Mouse (Mus musculus) liver, embryonic 15.5 days (tissue): ENCODE measurements at regions not wholly inside any gene's neighbourhood (a gene's known extent, or its start where the extent isn't known, plus 50 kb on each side); places are given as distances from the start of the nearest gene placed in this dataset.

ENCODE experiments used
- ATAC-seq: fragments of 200-750 bp; cut with Nextera tagmentation; 2 replicates; pipeline ENCODE4 v1.8.0; 2017; ENCODE audit warnings: moderate number of reproducible peaks, mild to moderate bottlenecking, moderate library complexity; ENCODE audit not compliant: insufficient read depth
- H3K27ac ChIP-seq: fragments of 300-500 bp; sonication (generic); replicated peaks from 2 replicates; pipeline ENCODE4 v1.5.1; 2015; ENCODE audit warnings: mild to moderate bottlenecking, inconsistent platforms
- H3K27me3 ChIP-seq: fragments of 300-500 bp; sonication (generic); 2 replicates; pipeline ENCODE4 v1.6.1; 2015; ENCODE audit warnings: mild to moderate bottlenecking, inconsistent platforms
- H3K36me3 ChIP-seq: fragments of 300-500 bp; sonication (generic); replicated peaks from 2 replicates; pipeline ENCODE4 v1.6.1; 2015; ENCODE audit warnings: moderate library complexity, mild to moderate bottlenecking, inconsistent platforms
- H3K4me1 ChIP-seq: fragments of 300-500 bp; sonication (generic); replicated peaks from 2 replicates; pipeline ENCODE4 v1.6.1; 2015; ENCODE audit warnings: inconsistent platforms
- H3K4me2 ChIP-seq: fragments of 300-500 bp; sonication (generic); 2 replicates; pipeline ENCODE4 v1.6.1; 2015; ENCODE audit warnings: moderate library complexity, mild to moderate bottlenecking, inconsistent platforms
- H3K4me3 ChIP-seq: fragments of 300-500 bp; sonication (generic); replicated peaks from 2 replicates; pipeline ENCODE4 v1.5.1; 2015; ENCODE audit warnings: mild to moderate bottlenecking, inconsistent platforms
- H3K9ac ChIP-seq: fragments of 300-500 bp; sonication (generic); 2 replicates; pipeline ENCODE4 v1.6.1; 2015; ENCODE audit warnings: moderate library complexity, mild to moderate bottlenecking, inconsistent platforms
- H3K9me3 ChIP-seq: fragments of 300-500 bp; sonication (generic); replicated peaks from 2 replicates; pipeline ENCODE4 v1.6.1; 2016; ENCODE audit warnings: inconsistent platforms
- whole genome bisulfite sequencing: fragments of 180-500 bp; shearing (Covaris S2); methylation state at CpG from one replicate; pipeline ENCODE4 v1.1.7; 2015; ENCODE audit warnings: mixed read lengths; ENCODE audit not compliant: insufficient replicate concordance; 5-methylcytosine and 5-hydroxymethylcytosine counted together

DNA sequence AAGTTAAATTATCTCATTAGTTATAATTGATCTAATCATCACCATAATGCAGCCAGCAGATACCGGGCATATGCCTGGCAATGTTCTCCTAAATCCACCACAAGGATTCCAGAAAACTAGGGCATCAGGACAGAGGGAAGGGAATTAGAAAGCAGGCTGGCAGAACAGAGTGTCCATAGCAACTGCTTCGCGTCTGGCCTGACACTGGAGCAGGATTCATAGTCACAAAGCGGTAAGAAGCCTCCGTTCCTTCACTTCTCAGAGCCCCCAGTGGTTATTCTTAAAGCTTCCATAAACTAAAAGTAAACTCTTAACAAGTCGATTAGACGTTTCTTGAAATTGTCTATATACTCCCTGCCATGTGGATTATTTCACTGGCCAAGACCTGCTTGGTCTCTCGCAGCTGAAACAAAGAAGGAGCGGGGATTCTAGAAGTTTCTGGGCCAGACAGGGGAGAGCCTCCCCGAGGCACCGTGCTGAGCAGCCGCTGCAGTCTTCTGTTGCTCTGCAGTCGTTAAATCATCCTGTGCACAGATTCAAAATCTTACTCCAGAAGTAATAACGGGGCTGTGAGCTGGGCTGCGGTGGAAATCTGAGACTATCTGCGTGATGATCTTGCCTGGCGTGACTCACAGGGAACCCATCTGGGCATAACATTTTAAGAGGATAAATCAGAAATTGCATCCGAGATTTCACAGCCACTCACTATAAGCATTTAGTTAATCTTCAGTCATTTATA, 144.2 kb upstream of the Map3k7 start:
- Histone ChIP-seq H3K9ac (no peak overlapping the region), H3K4me3 (no peak overlapping the region), H3K27me3 (no peaks in the 10 kb centered on the region), H3K4me2 (no peak overlapping the region), H3K9me3 (no peaks in the 10 kb centered on the region), H3K36me3 (no peaks in the 10 kb centered on the region), H3K27ac (no peak overlapping the region), H3K4me1 (no peaks in the 10 kb centered on the region)
- no peak for ATAC-seq
- 71% methylated on average over 18 of the region's 18 CpGs for WGBS

DNA sequence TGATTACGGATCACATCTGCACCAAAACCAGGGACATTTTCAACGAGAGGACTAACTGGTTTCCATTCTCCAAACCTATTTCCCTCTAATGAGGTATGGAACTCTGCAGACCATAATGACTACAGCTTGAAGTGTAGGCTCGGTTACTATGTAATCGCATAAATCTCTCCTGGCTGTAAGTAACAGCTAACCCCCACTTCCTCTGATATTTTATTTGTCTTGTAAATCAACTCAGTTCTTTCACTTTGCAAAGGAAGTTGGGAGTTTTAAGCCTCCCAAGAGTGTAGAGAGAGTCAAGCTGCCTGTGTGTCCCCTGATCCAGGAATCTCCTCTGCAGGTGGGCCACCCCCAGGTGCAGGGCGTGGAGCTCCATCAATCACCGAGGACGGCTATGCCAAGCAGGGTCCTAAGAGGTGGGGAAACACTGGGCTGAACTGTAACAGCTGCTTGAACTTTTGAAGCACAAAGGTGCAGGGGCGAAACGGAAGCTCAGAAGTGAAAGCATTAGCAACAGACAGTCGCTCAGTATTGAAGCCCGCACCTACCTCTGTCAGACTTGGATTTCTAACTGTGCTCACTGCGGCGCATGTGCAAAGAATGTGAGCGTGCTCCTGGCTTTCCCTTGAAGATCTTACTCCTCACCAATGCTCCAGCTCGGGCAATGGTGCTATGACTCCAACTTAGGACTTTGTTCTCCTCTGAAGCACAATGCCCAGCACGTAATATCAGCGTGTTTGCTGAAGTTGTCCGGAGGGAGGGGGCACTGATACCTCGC, 140.1 kb upstream of the Map3k7 start:
- no peak for ATAC-seq
- Histone ChIP-seq H3K4me1 (no peaks in the 10 kb centered on the region), H3K9ac (no peak overlapping the region), H3K36me3 (no peaks in the 10 kb centered on the region), H3K4me3 (no peak overlapping the region), H3K27me3 (no peaks in the 10 kb centered on the region), H3K27ac (no peak overlapping the region), H3K9me3 (no peaks in the 10 kb centered on the region), H3K4me2 (peak overlapping the region; percentile 21)
- WGBS, result 50% methylated on average over 19 of the region's 19 CpGs

DNA sequence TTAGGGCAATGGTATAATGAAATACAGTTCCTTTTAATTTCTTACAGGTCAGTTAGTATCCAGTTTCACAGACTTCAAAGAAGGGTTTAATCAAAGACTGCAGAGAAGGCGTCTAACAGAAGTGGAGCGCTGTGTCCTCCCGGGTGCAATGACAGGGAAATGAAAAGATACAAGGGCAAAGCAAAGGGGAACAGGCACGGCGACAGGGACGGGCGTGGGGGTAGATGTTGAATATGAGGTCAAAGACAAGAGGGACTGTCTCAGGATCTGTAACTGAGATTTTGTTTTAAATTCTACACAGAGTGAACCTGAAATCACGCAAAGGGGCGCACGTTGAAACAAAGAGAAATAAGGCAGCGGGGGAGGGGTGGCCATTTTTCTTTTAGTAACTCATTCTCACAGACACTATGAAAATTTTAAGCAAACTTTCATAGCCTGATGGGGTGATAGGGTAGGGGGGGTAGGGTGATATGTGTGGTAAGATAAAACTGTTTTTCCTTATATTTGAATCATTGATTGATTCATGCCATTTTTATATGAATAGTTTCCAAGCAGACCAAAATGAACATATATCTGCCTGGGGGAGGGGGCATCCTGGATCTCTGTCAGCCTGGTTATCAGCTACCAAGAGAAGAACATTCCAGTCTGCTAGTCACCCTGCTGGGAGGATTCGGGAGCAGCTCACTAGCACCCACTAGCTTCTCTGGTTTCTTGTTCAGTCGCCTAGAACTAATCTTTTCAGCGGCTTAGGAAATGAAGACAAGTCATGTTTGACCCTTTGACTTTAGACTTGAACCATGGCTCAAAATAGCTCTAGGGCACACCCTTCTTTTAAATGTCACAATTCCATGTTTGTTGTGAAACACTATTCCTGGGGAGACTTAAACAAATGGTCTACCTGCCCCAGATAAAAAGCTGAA, 139.1 kb upstream of the Map3k7 start:
- no peaks in the 10 kb centered on the region for H3K9me3 ChIP-seq
- no peak overlapping the region for H3K4me3 ChIP-seq
- 59% methylated on average over 14 of the region's 14 CpGs for WGBS
- H3K4me1 ChIP-seq, result no peaks in the 10 kb centered on the region
- ATAC-seq, result no peak
- H3K27me3 ChIP-seq, result no peaks in the 10 kb centered on the region
- no peak overlapping the region for H3K9ac ChIP-seq
- H3K4me2 ChIP-seq, result no peak overlapping the region
- no peak overlapping the region for H3K27ac ChIP-seq
- no peaks in the 10 kb centered on the region for H3K36me3 ChIP-seq

DNA sequence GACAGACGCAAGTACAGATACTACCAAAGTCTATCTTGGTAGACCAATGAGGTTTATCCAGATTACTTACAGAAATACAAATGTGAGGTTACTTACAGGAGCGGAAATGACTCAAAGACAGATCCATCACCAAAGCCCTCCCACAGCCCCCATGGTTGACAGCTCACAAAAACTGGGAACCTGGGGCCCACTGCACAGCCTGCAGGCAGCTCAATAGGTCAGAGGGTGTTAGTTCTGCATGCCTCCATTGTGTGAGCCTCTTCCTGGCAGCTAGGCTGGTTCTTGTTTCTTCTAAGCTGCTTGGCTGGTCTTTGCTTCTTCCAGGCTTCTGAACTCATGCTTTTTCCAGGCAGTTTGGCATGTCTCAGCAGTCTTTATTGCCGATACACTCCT, 138.5 kb upstream of the Map3k7 start:
- H3K27ac ChIP-seq, result no peak overlapping the region
- ATAC-seq, result no peak
- H3K9ac ChIP-seq, result no peak overlapping the region
- H3K9me3 ChIP-seq, result no peaks in the 10 kb centered on the region
- 62% methylated on average over 3 of the region's 3 CpGs for WGBS
- no peaks in the 10 kb centered on the region for H3K4me1 ChIP-seq
- no peaks in the 10 kb centered on the region for H3K27me3 ChIP-seq
- no peak overlapping the region for H3K4me2 ChIP-seq
- no peaks in the 10 kb centered on the region for H3K36me3 ChIP-seq
- no peak overlapping the region for H3K4me3 ChIP-seq

DNA sequence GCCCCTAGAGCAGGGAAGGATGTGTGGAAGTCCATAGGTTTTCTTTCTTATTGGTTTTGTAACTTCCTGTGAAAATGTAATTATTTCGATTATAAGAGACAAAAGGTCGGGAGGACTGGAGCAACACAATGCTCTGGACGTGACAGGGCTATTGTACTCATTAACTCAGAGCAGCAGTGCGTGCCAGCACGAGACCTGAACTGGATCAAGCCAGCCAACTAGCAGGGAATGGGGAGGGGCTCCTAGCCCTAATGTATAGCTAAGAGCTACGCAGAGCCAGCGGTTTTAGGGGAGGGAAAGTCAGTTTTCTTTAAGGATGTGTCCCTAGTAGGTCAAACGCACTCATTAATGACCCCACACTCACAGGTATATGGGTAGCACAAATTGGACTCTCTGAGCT, 137.2 kb upstream of the Map3k7 start:
- Histone ChIP-seq H3K9me3 (no peaks in the 10 kb centered on the region), H3K27ac (no peak overlapping the region), H3K36me3 (no peaks in the 10 kb centered on the region), H3K9ac (no peak overlapping the region), H3K27me3 (no peaks in the 10 kb centered on the region), H3K4me2 (no peak overlapping the region), H3K4me3 (no peak overlapping the region), H3K4me1 (no peaks in the 10 kb centered on the region)
- no peak for ATAC-seq
- WGBS, result 68% methylated on average over 8 of the region's 8 CpGs

DNA sequence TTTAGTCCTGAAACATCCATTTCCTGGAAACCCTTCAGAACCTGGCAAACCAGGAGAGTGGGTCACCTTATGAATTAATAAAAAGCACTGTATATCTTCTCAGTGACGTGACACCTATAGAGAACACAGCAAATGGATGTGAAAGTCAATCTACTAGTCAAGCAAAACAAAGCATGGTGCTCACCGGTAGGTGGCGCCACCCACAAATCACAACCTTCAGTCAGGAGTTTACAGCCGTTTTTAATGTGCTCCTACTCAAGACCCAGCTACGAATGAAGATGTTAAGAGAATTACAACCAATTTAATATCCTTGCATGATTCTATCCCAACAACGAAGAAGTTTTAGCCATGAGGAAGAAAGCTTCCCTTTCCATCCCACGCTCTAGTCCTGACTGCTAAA, 136.6 kb upstream of the Map3k7 start:
- Histone ChIP-seq H3K4me3 (no peak overlapping the region), H3K9ac (no peak overlapping the region), H3K4me1 (no peaks in the 10 kb centered on the region), H3K27ac (no peak overlapping the region), H3K9me3 (no peaks in the 10 kb centered on the region), H3K36me3 (no peaks in the 10 kb centered on the region), H3K4me2 (no peak overlapping the region), H3K27me3 (no peaks in the 10 kb centered on the region)
- 57% methylated on average over 7 of the region's 7 CpGs for WGBS
- ATAC-seq, result no peak

DNA sequence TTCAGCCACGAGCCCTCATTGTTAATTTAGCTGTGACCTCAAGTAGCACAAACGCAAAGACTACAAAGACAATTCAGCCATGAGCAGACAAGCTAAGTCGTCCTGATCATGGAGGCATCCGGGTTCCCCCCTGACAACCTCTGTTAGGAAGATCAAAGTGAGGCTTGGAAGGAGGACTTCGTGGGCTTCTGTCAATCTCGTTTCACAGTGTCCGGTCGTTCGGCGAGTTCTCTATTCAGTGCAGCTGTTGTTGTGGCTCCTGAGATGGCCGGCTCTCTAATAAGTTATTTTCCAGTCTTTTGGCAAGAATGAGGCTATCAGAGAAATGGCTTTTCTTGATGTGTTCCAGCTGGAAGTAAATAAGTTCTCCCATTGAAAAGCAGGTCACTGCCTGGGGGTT, 133.7 kb upstream of the Map3k7 start:
- WGBS, result 59% methylated on average over 11 of the region's 11 CpGs
- no peak for ATAC-seq
- H3K4me2 ChIP-seq, result no peak overlapping the region

DNA sequence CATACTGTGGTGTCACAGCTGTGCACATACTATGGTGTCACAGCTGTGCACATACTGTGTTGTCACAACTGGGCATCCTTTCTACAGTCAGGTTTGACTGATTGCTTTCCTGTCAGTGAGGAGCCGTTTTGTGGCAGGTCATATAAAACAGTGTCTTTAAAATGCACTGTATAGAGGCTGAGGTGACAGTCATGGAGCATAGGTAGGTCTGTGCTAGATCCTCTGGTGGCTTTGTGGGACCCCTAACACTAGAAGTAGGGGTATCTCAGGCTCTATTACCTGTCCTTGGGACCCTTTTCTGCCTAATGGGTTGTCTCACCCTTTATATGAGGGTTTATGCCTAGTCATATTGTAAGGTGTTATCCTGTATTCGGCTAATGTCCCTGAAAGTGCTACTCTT, 132.4 kb upstream of the Map3k7 start:
- H3K4me2 ChIP-seq, result no peak overlapping the region
- H3K9ac ChIP-seq, result no peak overlapping the region
- ATAC-seq, result no peak
- no peaks in the 10 kb centered on the region for H3K9me3 ChIP-seq
- H3K4me1 ChIP-seq, result no peaks in the 10 kb centered on the region
- no peak overlapping the region for H3K4me3 ChIP-seq
- WGBS, result 52% methylated on average over 2 of the region's 2 CpGs
- H3K27ac ChIP-seq, result no peak overlapping the region
- H3K27me3 ChIP-seq, result no peaks in the 10 kb centered on the region
- H3K36me3 ChIP-seq, result no peaks in the 10 kb centered on the region

More for the DNA sequence above, 133.7 kb upstream of the Map3k7 start:
- no peaks in the 10 kb centered on the region for H3K4me1 ChIP-seq
- no peaks in the 10 kb centered on the region for H3K27me3 ChIP-seq
- no peaks in the 10 kb centered on the region for H3K36me3 ChIP-seq
- no peaks in the 10 kb centered on the region for H3K9me3 ChIP-seq
- H3K9ac ChIP-seq, result no peak overlapping the region
- no peak overlapping the region for H3K4me3 ChIP-seq
- H3K27ac ChIP-seq, result no peak overlapping the region

DNA sequence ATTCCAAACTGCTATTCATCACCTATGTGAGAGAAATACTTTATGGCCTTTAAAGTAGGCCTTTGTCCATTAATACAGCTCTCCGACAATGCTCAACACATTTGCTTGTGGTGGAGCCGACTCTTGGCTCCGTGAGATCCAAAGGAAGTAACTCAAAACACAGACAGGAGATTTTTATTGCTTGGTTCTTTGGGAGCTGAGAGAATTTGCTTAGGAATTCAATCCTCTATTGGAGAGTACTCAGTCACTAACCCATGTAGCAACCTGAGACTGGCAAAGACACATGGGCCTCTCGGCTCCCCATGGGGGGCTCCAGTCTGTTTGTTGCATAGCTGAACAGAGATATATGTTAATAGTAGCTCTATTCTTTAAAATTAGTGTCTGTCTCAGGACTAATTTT, 130.1 kb upstream of the Map3k7 start:
- ATAC-seq, result no peak
- no peak overlapping the region for H3K9ac ChIP-seq
- H3K36me3 ChIP-seq, result no peaks in the 10 kb centered on the region
- no peaks in the 10 kb centered on the region for H3K9me3 ChIP-seq
- no peaks in the 10 kb centered on the region for H3K27me3 ChIP-seq
- 79% methylated on average over 4 of the region's 4 CpGs for WGBS
- H3K4me2 ChIP-seq, result no peak overlapping the region
- no peaks in the 10 kb centered on the region for H3K4me1 ChIP-seq
- no peak overlapping the region for H3K27ac ChIP-seq
- H3K4me3 ChIP-seq, result no peak overlapping the region

DNA sequence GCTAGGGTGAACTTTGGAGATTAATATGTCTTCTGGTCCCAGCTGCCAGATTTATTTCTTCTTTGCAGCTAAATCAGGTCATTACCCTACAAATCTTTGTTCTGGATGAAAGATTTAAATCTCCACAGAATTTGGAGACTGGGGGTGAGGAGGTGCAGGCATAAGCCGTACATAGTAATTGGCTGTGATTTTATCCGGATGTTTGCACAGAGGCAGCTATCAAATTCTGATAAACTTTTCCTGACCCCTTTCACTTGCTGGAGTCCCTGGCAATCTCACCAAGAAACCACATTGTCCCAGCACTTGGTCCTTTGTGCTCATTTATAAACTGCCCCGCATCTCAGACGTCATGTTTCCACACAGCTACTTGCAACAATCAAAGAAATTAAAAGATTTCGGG, 128.8 kb upstream of the Map3k7 start:
- no peak overlapping the region for H3K9ac ChIP-seq
- no peaks in the 10 kb centered on the region for H3K9me3 ChIP-seq
- H3K4me2 ChIP-seq, result no peak overlapping the region
- WGBS, result 56% methylated on average over 5 of the region's 5 CpGs
- H3K36me3 ChIP-seq, result no peaks in the 10 kb centered on the region
- H3K27me3 ChIP-seq, result no peaks in the 10 kb centered on the region
- ATAC-seq, result no peak
- no peak overlapping the region for H3K4me3 ChIP-seq
- H3K4me1 ChIP-seq, result no peaks in the 10 kb centered on the region
- H3K27ac ChIP-seq, result no peak overlapping the region

DNA sequence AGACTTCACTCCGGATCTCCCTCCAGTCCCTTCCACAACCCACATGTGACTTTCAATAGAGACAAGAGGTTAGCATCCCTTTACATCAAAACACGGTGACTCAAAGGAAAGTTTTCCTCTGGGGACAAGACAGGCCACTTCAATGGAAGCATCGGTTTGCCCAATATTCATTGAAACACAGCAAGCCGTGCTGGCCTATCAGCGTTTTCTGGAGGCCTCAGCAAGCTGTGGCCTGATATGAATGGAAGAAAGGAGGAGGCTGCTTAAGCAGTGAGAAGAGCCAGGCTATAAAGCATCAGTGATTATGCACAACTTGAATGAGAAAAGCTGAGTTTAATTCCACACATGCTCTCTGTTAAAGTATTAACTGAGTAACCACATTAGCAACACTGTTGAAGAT, 125.3 kb upstream of the Map3k7 start:
- H3K27ac ChIP-seq, result no peak overlapping the region
- H3K4me3 ChIP-seq, result no peak overlapping the region
- H3K4me2 ChIP-seq, result no peak overlapping the region
- H3K36me3 ChIP-seq, result no peaks in the 10 kb centered on the region
- H3K4me1 ChIP-seq, result no peaks in the 10 kb centered on the region
- ATAC-seq, result no peak
- no peak overlapping the region for H3K9ac ChIP-seq
- H3K9me3 ChIP-seq, result no peaks in the 10 kb centered on the region
- WGBS, result 51% methylated on average over 5 of the region's 5 CpGs
- H3K27me3 ChIP-seq, result no peaks in the 10 kb centered on the region
